12 mouse cellular contexts compared by ENCODE assay signal in genomic region chr12:36662496-36662895, GRCm38 (mm10).
DNase-seq lines count a peak whose midpoint lies in the region; ATAC-seq and TF ChIP-seq lines count a peak whose summit lies in the region.
"Had no signal": no experiment of that assay in that cellular context is flagged by ENCODE, and none has a peak within 500 bp of the region (broad histone marks: within the 10 kb centered on the region; RNA-seq: fewer than 3 reads in every experiment).

No protein-coding gene starts in this region.

- WGBS in intestine, postnatal 0 days: 65% methylated on average over 7 of the region's 7 CpGs

- ATAC-seq in intestine, postnatal 0 days: no peak

- no peak overlapping the region for H3K27ac ChIP-seq in intestine, postnatal 0 days (ENCODE audit: low read depth, low read length)
- H3K27ac ChIP-seq: hindbrain, embryonic 13.5 days; stomach, embryonic 15.5 days had no signal

- H3K4me3 ChIP-seq in intestine, postnatal 0 days (ENCODE audit: low read depth, low read length): no peak overlapping the region
- H3K4me3 ChIP-seq: erythroblast, embryonic 14.5 days; hindbrain, embryonic 13.5 days; stomach, embryonic 15.5 days had no signal

- no peak for TF ChIP-seq CTCF in intestine, postnatal 0 days (IDR thresholded peaks at IDR 0.05; ENCODE audit: low read depth)

- no peaks in the 10 kb centered on the region for H3K27me3 ChIP-seq in intestine, postnatal 0 days (replicated peaks; ENCODE audit: control insufficient read depth, insufficient read depth, low read length)
- H3K27me3 ChIP-seq: hindbrain, embryonic 13.5 days; stomach, embryonic 15.5 days had no signal

- H3K4me1 ChIP-seq in intestine, postnatal 0 days (replicated peaks; ENCODE audit: control insufficient read depth, insufficient read depth, low read length): no peaks in the 10 kb centered on the region
- H3K4me1 ChIP-seq: stomach, embryonic 15.5 days had no signal

- H3K9ac ChIP-seq in intestine, postnatal 0 days (ENCODE audit: low read depth, low read length): no peak overlapping the region
- H3K9ac ChIP-seq: hindbrain, embryonic 13.5 days; stomach, embryonic 15.5 days had no signal

- no peaks in the 10 kb centered on the region for H3K9me3 ChIP-seq in intestine, postnatal 0 days (ENCODE audit: control insufficient read depth)
- H3K9me3 ChIP-seq: hindbrain, embryonic 13.5 days; stomach, embryonic 15.5 days had no signal

- H3K4me2 ChIP-seq in intestine, postnatal 0 days (replicated peaks; ENCODE audit: low read depth): no peak overlapping the region
- H3K4me2 ChIP-seq: hindbrain, embryonic 13.5 days; liver, embryonic 11.5 days; stomach, embryonic 15.5 days had no signal

- peak; percentile 19 to 22 for DNase-seq in heart, adult 18-20 months
- DNase-seq in heart, adult 8-10 months (ENCODE audit: low spot score): no peak
- DNase-seq in right cerebral cortex, adult 18-20 months: peak; percentile 28
- no peak for DNase-seq in right cerebral cortex, postnatal 36 days (ENCODE audit: low spot score in 2 of 2)
- DNase-seq in layer of hippocampus, adult 18-20 months (ENCODE audit: low spot score in 2 of 2): peak; percentile 23 to 55
- DNase-seq in right cerebral cortex, postnatal 25 days: peak; percentile 12
- no peak for DNase-seq in thymus, postnatal 0 days (ENCODE audit: low spot score)

- no peaks in the 10 kb centered on the region for H3K36me3 ChIP-seq in intestine, postnatal 0 days (ENCODE audit: control insufficient read depth, insufficient read depth)
- H3K36me3 ChIP-seq: hindbrain, embryonic 13.5 days; stomach, embryonic 15.5 days had no signal

Comparison
In these comparisons a context has a peak if more than half of its experiments do, and no peak if none do; other contexts are left out.
1. DNase-seq: peak in heart, adult 18-20 months (2 of 2), right cerebral cortex, adult 18-20 months (single experiment), layer of hippocampus, adult 18-20 months (2 of 2) and right cerebral cortex, postnatal 25 days (single experiment); none in heart, adult 8-10 months (single experiment), right cerebral cortex, postnatal 36 days (0 of 2) and thymus, postnatal 0 days (single experiment).